Mouse (Mus musculus): ENCODE measurements at regions not wholly inside any gene's neighbourhood (a gene's known extent, or its start where the extent isn't known, plus 50 kb on each side); places are given as distances from the start of the nearest gene placed in this dataset.

- WGBS, result 20% methylated on average over 1 of the region's 1 CpGs
- no peak for DNase-seq (ENCODE audit: low read depth, low spot score)
These were observed 1891.0 kb upstream of the Lrrc6 start for GRCm38 (mm10) chr15:68391737-68392136.

- DNase-seq (ENCODE audit: low read depth, low spot score), result no peak
- 84% methylated on average over 5 of the region's 5 CpGs for WGBS
These were observed 1889.1 kb upstream of the Lrrc6 start for GRCm38 (mm10) chr15:68389855-68390254.

- WGBS, result 43% methylated on average over 4 of the region's 4 CpGs
These were observed 1886.8 kb upstream of the Lrrc6 start for GRCm38 (mm10) chr15:68387349-68388065.

GRCm38 (mm10) chr15:68384571-68385335, 1884.0 kb upstream of the Lrrc6 start:
- no peak for DNase-seq (ENCODE audit: low read depth, low spot score)
- 59% methylated on average over 10 of the region's 10 CpGs for WGBS

More at GRCm38 (mm10) chr15:68387349-68388065, 1886.8 kb upstream of the Lrrc6 start:
- no peak for DNase-seq (ENCODE audit: low read depth, low spot score)

GRCm38 (mm10) chr15:68375166-68375565, 1874.5 kb upstream of the Lrrc6 start:
- no peak for DNase-seq (ENCODE audit: low read depth, low spot score)
- WGBS, result 50% methylated on average over 1 of the region's 1 CpGs

- 55% methylated on average over 3 of the region's 3 CpGs for WGBS
- DNase-seq (ENCODE audit: low read depth, low spot score), result no peak
These were observed 1866.1 kb upstream of the Lrrc6 start for GRCm38 (mm10) chr15:68366816-68367215.

GRCm38 (mm10) chr15:68363058-68363735, 1862.5 kb upstream of the Lrrc6 start:
- WGBS, result under 1% methylated on average over 69 of the region's 72 CpGs
- peak; percentile 90 for DNase-seq (ENCODE audit: low read depth, low spot score)

DNA sequence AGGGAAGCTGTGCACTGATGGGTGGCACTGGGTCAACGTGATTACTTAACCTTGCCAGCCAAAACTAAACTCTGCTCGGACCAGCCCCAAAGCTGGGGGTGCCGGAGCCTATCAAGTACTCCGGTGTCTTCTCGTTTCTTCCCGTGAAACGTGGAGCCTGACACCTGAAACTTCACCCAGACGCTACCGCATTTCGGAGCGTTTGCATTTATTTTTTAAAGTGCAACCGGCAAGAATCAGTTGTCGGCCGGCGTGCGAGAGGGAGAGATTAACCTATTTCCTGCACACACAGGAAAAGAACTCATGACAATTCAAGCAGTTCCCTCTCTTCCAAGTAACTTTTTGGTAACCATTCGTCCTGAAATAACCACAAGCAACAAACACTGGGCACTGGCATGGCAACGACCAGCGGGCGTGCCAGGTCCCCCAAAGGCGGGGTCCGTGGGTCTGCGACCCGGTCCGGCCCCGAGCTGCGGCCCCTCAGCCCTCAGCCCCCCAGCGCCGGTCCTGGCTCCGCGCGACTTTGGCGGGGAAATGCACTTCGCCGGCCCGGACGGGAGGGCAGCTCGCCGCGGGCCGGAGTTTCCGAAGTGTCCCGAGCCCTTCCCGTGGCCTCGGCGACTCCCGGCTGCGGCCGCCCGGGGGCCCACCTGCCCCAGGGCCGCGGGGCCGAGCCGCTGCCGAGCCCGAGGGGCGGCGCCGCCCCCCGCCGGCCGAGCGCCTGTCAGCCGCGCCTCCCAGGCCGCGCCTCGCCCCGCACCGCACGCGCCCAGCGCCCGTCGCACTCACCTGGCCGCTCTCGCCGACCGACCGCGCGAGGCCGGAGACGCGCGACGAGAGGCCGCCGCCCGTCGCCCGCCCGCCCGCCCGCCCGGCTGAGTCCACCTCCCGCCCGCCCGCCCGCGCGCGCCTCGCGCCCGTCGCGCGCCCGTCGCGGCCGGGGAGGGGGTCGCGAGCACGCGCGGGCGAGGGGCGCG, 1861.7 kb upstream of the Lrrc6 start:
- 2% methylated on average over 115 of the region's 121 CpGs for WGBS
- DNase-seq (ENCODE audit: low read depth, low spot score), result no peak

GRCm38 (mm10) chr15:68360956-68361908, 1860.5 kb upstream of the Lrrc6 start:
- DNase-seq (ENCODE audit: low read depth, low spot score), result no peak
- 13% methylated on average over 6 of the region's 6 CpGs for WGBS

GRCm38 (mm10) chr15:68359496-68359895, 1858.8 kb upstream of the Lrrc6 start:
- no peak for DNase-seq (ENCODE audit: low read depth, low spot score)
- 37% methylated on average over 3 of the region's 3 CpGs for whole genome bisulfite sequencing

DNA sequence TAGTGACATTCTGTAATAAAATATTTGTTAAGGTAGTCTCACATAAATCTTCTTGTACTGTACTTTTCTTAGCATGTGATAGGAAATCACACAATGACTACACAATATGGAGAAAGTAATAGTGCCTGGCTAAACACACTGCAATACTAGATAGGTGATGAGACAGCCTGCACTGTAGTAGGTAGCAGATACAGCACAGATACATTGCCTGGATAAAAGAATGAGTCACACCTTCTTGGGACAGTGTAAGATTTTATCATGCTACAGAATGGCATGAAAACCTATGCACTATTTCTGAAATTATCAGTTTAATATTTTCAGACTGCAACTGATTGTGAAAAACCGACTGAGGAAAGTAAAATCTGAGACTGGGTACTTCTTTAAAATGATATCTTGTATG, 1855.2 kb upstream of the Lrrc6 start:
- no peak for DNase-seq (ENCODE audit: low read depth, low spot score)
- 85% methylated on average over 1 of the region's 1 CpGs for WGBS

DNA sequence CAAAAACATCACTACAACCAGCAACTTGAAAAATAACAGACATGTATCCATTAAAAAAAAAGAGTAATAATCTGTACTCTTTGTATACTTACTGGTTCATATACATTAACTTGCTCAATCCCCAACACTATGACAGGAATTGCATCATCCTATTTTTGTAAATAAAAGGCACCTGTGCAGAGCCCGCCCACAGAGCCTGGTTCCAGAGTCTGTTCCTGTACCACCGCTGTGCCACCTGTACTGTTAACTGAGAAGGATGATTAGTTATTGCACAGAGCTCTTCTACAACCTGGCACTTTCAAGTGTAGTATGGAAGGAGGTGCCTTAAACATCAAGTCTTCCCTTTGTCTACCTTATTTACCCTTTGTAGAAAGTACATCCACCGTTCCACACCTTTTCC, 1843.9 kb upstream of the Lrrc6 start:
- DNase-seq (ENCODE audit: low read depth, low spot score), result no peak
- WGBS, result 53% methylated on average over 3 of the region's 3 CpGs

- 75% methylated on average over 1 of the region's 1 CpGs for WGBS
- DNase-seq (ENCODE audit: low read depth, low spot score), result no peak
These were observed 1841.8 kb upstream of the Lrrc6 start for GRCm38 (mm10) chr15:68342542-68342941.

DNA sequence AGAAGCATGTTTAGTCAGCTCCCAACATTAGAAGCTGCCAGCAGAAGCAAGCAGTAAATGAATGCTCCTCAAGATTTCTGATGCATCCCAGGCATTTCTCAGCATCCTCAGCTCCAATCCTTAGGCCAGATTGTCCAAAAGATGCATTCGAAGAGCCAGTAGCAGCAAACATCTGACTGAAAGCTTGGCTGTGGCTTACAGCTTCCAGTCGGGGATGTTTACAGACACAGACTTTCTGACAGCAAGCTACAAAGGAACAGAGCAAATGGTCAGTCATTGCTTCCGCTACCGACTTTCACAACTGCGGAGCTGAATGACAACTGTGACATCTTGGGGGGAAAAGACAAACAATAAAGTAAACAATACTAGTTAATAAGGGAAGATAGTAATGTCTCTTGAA, 1840.3 kb upstream of the Lrrc6 start:
- WGBS, result 72% methylated on average over 5 of the region's 5 CpGs
- DNase-seq (ENCODE audit: low read depth, low spot score), result no peak

GRCm38 (mm10) chr15:68337264-68337663, 1836.6 kb upstream of the Lrrc6 start:
- WGBS, result 74% methylated on average over 2 of the region's 2 CpGs
- no peak for DNase-seq (ENCODE audit: low read depth, low spot score)

- no peak for DNase-seq (ENCODE audit: low read depth, low spot score)
These were observed 1835.1 kb upstream of the Lrrc6 start for GRCm38 (mm10) chr15:68335837-68336236.

DNA sequence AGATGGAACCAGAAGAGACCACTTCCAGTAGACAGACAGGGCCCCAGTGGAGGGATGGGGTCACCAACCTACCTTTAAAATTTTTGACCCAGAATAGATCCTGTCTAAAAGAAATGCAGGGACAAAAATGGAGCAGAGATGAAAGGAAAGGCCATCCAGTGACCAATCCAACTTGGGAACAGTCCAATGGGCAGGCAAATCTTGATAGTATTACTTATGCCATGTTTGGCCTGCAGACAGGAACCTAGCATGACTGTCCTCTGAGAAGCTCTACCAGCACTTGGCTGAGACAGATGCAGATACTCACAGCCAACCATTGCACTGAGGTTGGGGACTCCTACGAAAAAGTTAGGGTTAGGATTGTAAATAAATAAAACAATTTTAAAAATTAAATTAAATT, 1815.4 kb upstream of the Lrrc6 start:
- no peak for DNase-seq (ENCODE audit: low read depth, low spot score)
- WGBS, result 88% methylated on average over 1 of the region's 1 CpGs

Data from large intestine, adult 2 months (tissue).